Mouse (Mus musculus): ENCODE data around the gene Flvcr1. TPM values are rescaled to one million over a fixed set of nuclear protein-coding genes. Genes with fewer than 3 reads are reported as not detected.
"Not testable (repeated sequence)": the region's sequence is repeated elsewhere in the genome, so short reads cannot be mapped to it uniquely, and the experiment has no call there.

Flvcr1 gene
- polyA plus RNA-seq, 1 experiment from 2014 or later: 6.9 TPM

DNA sequence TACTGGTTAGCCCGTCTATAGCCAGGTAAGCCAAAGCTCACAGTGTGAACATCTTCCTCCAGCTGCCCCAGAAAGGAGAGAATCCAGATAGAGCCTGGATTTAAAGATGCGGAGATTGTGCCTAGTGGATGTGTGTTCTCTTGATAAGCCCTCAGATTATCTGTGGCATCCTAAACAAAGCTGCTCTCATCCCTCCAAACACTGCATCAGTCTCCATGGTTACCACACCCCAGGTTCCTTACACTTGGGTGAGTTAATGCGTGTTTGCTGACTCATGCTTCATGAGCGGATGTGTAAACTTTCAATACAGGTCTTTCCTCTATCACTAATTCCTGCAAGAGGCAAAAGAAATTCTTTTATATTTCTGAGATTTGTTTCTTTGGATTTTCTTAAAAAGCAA, 9.7 kb upstream of the Flvcr1 start:
- Histone ChIP-seq H3K4me1 (no peaks in the 10 kb centered on the region), H3K9me3 (no peaks in the 10 kb centered on the region), H3K27ac (replicated peaks) (no peak overlapping the region), H3K27me3 (no peaks in the 10 kb centered on the region), H3K36me3 (no peaks in the 10 kb centered on the region), H3K4me3 (no peak overlapping the region), H3K4me2 (replicated peaks) (no peak overlapping the region), H3K9ac (replicated peaks) (no peak overlapping the region)
- 23% methylated on average over 4 of the region's 4 CpGs for WGBS
- ATAC-seq (replicated peaks): no peak

DNA sequence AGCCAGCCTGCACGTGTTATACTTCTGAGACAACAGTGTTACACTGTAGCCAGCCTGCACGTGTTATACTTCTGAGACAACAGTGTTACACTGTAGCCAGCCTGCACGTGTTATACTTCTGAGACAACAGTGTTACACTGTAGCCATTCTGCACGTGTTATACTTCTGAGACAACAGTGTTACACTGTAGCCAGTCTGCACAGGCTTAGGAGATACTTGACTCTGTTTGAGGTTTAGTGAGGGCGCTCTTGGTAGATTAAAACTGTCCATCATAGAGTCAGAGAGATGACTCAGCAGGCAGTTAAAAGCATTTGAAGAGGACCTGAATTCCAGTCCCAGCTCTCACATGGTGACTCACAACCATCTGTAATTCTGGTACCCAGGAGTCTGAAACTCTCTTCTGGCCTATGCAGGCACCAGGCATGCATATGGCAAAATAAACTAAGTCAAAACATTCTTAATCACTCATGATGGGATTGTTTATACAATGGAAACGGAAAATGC, 5.0 kb upstream of the Flvcr1 start:
- not testable (repeated sequence) for H3K4me3 ChIP-seq; H3K27me3 ChIP-seq; ATAC-seq (replicated peaks); H3K9ac ChIP-seq (replicated peaks); H3K4me2 ChIP-seq (replicated peaks); H3K27ac ChIP-seq (replicated peaks); H3K9me3 ChIP-seq; H3K36me3 ChIP-seq; H3K4me1 ChIP-seq
- WGBS: 80% methylated on average over 6 of the region's 6 CpGs

DNA sequence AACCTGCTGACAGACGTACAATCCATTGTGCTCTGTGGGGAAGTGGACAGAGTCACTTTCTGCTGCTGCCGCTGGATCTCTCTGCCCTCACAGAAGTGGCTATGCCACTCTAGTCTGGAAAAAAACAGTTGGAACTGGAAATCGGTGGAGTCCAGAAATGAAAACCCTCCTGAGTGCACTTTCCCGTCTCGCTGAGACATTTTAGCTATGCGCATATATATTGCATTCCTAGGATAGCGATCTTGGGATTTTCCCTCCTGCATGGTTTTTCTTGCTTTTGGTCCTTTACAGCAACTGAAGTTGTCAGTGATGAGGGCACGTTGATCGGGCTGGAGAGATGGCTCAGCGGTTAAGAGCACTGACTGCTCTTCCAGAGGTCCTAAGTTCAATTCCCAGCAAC, 4.2 kb upstream of the Flvcr1 start:
- 62% methylated on average over 10 of the region's 10 CpGs for WGBS
- Histone ChIP-seq H3K9me3 (no peaks in the 10 kb centered on the region), H3K4me2 (replicated peaks) (no peak overlapping the region)

DNA sequence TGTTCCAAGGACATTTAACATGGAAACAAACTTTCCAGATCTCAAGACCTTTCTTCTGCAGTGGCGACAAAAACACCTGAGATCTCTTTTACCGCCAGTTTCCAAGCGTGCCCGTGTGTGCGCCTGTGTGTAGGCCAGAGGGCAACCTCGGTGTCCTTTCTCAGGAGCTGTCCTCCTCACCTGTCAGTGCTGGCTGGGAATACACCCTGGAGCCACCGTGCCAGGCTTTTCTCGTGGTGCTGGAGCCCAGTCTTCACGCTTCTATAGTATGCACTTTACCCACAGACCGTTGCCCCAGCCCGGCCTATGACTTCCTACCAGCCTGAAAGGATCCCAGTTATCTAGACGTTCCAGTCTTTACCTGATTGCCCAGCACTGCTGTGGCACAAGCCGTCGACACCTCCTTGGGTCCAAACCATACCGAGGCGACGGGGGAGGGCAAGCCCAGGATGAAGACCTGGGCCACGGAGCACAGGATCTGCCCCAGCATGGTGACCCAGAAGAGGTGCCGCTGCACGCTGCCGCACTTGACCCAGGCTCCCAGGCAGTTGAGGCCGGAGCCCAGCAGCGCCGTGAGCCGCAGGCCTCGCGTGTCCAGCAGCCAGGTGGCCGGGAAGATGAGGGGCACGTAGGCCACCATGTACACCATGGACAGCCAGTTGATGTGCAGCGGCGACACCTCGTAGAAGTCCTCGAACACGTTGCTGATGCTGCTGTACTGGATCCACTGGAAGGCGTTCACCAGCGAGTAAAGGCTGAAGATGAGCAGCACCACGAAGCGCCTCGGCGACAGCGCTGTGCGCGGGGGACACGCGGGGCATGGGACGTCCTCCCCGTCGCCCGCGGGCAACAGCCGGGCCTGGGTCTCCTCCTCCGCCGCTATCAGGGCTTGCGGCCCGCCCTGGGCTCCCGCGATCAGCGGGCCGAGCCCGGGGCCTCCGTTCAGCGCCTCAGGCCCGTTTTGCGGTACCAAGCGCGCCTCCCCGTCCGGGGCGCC, 644 bp downstream of the Flvcr1 start:
- Histone ChIP-seq H3K9me3 (no peaks in the 10 kb centered on the region), H3K9ac (replicated peaks) (peak overlapping the region; percentile 83), H3K4me2 (replicated peaks) (peak overlapping the region; percentile 97), H3K27me3 (no peaks in the 10 kb centered on the region), H3K27ac (replicated peaks) (peak overlapping the region; percentile 89), H3K4me1 (peaks cover 31% of the 10 kb centered on the region), H3K4me3 (peak overlapping the region; percentile 87), H3K36me3 (peaks cover 3% of the 10 kb centered on the region; the same call in 1 of the 2 replicates)
- ATAC-seq (replicated peaks): peak; percentile 63
- WGBS: 1% methylated on average over 69 of the region's 69 CpGs

More for the DNA sequence above, 4.2 kb upstream of the Flvcr1 start:
- Histone ChIP-seq H3K27ac (replicated peaks) (no peak overlapping the region), H3K27me3 (no peaks in the 10 kb centered on the region), H3K4me3 (no peak overlapping the region), H3K9ac (replicated peaks) (no peak overlapping the region), H3K4me1 (peaks cover 10% of the 10 kb centered on the region), H3K36me3 (no peaks in the 10 kb centered on the region)
- no peak for ATAC-seq (replicated peaks)

DNA sequence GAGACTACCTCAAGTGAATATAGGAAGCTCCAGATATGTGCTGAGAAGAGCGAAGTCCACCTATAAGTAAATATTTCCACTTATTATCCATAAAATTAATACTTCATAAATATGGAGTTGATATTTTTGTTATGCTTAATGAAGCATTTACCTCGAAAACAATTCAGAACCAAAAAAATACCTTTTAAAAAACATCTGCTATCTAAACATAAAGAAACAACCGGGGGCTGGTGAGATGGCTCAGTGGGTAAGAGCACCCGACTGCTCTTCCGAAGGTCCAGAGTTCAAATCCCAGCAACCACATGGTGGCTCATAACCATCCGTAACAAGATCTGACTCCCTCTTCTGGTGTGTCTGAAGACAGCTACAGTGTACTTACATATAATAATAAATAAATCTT, 2.2 kb downstream of the Flvcr1 start:
- not testable (repeated sequence) for H3K9ac ChIP-seq (replicated peaks); ATAC-seq (replicated peaks); H3K9me3 ChIP-seq; H3K27ac ChIP-seq (replicated peaks); H3K36me3 ChIP-seq; H3K4me2 ChIP-seq (replicated peaks); H3K4me3 ChIP-seq; H3K27me3 ChIP-seq
- 90% methylated on average over 6 of the region's 6 CpGs for WGBS
- peaks cover 31% of the 10 kb centered on the region for H3K4me1 ChIP-seq

DNA sequence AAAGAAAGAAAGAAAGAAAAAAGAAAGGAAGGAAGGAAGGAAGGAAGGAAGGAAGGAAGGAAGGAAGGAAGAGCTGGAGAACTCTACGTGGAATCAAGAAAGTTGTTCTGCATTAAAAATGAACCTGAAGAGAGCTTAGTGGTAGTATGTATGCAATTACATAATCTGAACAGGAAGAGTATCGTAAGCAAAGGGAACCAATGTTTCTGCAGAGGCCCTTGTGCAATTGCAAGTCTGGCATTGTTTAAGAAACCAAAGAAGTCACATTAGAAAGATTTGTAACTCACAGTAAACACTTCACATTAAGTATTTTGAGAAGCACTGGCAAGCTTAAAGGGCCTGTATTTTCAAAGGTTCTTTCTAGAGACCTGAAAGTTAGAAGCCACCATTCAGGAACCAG, 2.8 kb downstream of the Flvcr1 start:
- no peaks in the 10 kb centered on the region for H3K9me3 ChIP-seq
- WGBS: 91% methylated on average over 2 of the region's 2 CpGs
- no peak for ATAC-seq (replicated peaks)

DNA sequence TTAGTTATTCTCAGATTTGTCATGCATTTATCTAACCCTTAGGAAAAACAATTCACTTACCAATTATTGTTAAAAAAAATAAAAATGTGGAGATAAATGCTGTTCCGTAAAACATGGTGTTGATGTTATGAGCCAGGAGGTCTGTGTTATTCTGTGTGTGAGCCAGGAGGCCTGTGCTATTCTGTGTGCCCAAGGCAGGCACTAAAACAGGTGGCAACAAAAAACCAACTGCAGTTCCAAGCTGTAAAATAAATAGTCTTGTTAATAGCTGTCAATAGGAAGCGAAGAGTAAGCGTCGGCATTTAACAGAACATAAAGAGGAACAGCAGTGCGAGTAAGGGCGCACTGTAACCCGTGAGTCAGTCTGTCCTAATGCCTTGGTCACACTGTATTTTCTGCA, 4.9 kb downstream of the Flvcr1 start:
- 70% methylated on average over 7 of the region's 7 CpGs for WGBS
- H3K9me3 ChIP-seq: no peaks in the 10 kb centered on the region
- no peak overlapping the region for H3K4me3 ChIP-seq
- H3K36me3 ChIP-seq: peaks cover 5% of the 10 kb centered on the region
- no peak overlapping the region for H3K4me2 ChIP-seq (replicated peaks)
- 0 out of 2 replicates have a peak overlapping the region, but pooled peaks have one; percentile 35 for H3K27ac ChIP-seq (replicated peaks)
- H3K4me1 ChIP-seq: peaks cover 24% of the 10 kb centered on the region
- no peak overlapping the region for H3K9ac ChIP-seq (replicated peaks)
- ATAC-seq (replicated peaks): no peak
- H3K27me3 ChIP-seq: no peaks in the 10 kb centered on the region

More for the DNA sequence above, 2.8 kb downstream of the Flvcr1 start:
- H3K27me3 ChIP-seq: no peaks in the 10 kb centered on the region
- peaks cover 31% of the 10 kb centered on the region for H3K4me1 ChIP-seq
- no peak overlapping the region for H3K4me2 ChIP-seq (replicated peaks)
- no peak overlapping the region for H3K9ac ChIP-seq (replicated peaks)
- no peak overlapping the region for H3K27ac ChIP-seq (replicated peaks)
- peaks cover 3% of the 10 kb centered on the region; the same call in 1 of the 2 replicates for H3K36me3 ChIP-seq
- H3K4me3 ChIP-seq: no peak overlapping the region

DNA sequence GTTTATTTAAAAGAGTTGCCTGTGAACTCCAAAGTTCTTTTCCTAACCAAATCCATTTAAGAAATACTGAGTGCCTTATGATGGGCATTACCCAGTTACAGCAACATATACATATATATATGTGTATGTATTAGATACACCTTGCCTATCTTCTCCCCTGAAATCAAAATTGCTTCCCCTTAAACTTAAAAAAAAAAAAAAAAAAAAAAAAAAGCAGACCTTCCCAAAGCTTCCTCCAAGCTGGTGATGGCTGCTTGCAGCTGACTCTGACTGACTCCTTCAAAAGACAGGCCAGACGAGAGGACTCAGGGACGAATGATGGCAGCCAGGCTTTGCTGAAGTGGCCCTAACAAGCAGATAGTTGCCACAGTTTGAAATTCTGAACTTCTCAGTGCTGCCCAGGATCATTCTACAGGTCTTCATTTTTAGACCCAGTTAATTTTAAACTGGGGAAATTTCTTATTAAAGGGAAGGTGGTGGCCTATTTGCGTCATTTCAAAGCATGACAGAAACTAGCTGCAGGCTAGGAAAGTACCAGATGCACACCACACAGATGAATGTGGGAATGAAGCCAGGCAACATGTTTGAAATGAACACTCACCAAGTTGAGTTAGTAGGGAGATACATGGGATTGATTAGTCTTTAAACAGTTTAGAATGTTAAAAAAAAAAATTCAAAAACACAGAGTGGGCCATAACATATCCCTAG, 5.6 kb downstream of the Flvcr1 start:
- no peak overlapping the region for H3K9ac ChIP-seq (replicated peaks)
- WGBS: 75% methylated on average over 3 of the region's 3 CpGs
- peaks cover 23% of the 10 kb centered on the region for H3K4me1 ChIP-seq
- H3K27ac ChIP-seq (replicated peaks): 0 out of 2 replicates have a peak overlapping the region, but pooled peaks have one; percentile 35
- no peaks in the 10 kb centered on the region for H3K9me3 ChIP-seq
- no peak overlapping the region for H3K4me3 ChIP-seq
- peaks cover 5% of the 10 kb centered on the region for H3K36me3 ChIP-seq
- ATAC-seq (replicated peaks): no peak
- no peaks in the 10 kb centered on the region for H3K27me3 ChIP-seq
- H3K4me2 ChIP-seq (replicated peaks): no peak overlapping the region

DNA sequence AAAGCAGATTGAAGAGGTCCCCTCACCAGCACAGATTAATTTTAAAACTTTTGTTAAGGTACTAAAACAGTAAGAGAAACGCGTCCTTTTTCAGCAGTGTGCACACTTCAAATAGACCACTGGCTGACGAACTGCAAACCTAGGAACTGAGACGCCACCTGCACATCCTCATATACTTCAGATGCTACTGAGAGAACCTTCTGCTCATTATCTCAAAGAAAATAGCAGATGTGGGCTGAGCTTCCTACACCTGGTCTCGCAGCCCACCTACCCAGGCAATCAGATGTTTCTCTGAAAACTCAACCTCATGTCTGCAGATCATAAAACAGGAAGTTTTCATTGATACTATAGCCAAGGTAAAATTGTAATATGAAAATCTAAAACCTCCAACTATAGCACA, 6.2 kb downstream of the Flvcr1 start:
- H3K36me3 ChIP-seq: peaks cover 8% of the 10 kb centered on the region
- ATAC-seq (replicated peaks): no peak
- no peak overlapping the region for H3K27ac ChIP-seq (replicated peaks)
- H3K4me3 ChIP-seq: no peak overlapping the region
- WGBS: 89% methylated on average over 5 of the region's 5 CpGs
- H3K4me1 ChIP-seq: peaks cover 17% of the 10 kb centered on the region
- H3K27me3 ChIP-seq: no peaks in the 10 kb centered on the region
- H3K9ac ChIP-seq (replicated peaks): no peak overlapping the region
- H3K4me2 ChIP-seq (replicated peaks): no peak overlapping the region
- H3K9me3 ChIP-seq: no peaks in the 10 kb centered on the region

DNA sequence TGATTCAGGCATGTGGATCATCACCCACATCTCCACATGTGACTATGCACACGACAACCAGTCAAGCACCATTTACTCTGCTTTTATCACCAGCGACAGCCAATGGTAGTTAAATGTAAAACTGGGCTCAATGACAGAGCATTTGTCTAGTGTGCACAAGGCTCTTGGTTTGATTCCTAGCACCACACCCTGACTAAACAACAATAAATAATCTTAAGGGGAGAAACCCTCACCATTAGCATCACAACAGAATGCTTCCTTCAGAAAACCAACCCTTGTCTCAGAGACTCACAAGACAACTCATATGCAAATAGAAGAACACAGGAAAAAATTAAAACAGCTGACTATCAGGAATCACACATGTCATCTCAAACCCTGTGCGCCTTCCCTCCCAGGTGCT, 11.7 kb downstream of the Flvcr1 start:
- ATAC-seq (replicated peaks): no peak
- no peaks in the 10 kb centered on the region for H3K4me1 ChIP-seq
- 97% methylated on average over 3 of the region's 3 CpGs for WGBS
- no peaks in the 10 kb centered on the region for H3K27me3 ChIP-seq
- H3K4me2 ChIP-seq (replicated peaks): no peak overlapping the region
- no peak overlapping the region for H3K27ac ChIP-seq (replicated peaks)
- no peaks in the 10 kb centered on the region for H3K9me3 ChIP-seq
- peaks cover 42% of the 10 kb centered on the region for H3K36me3 ChIP-seq
- no peak overlapping the region for H3K4me3 ChIP-seq
- no peak overlapping the region for H3K9ac ChIP-seq (replicated peaks)

DNA sequence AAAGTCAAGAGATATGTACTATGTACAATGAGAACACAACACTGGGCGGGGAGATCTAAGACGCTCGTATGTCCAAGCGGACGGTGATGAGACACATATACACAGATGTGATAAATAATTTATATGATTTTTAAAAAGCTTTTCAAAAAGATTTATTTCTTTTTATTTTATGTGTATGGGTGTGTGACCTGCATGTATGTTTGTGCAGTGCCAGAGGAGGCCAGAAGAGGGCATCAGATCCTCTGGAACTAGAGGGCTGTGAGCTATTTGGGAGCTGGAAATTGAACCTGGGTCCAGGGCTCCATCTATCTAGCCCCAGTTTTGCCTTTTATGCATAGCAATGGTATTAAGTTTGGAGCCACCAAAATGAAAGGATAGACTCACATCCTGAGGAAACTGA, 17.3 kb downstream of the Flvcr1 start:
- H3K27me3 ChIP-seq: no peaks in the 10 kb centered on the region
- 98% methylated on average over 5 of the region's 5 CpGs for WGBS
- H3K4me2 ChIP-seq (replicated peaks): no peak overlapping the region
- no peak overlapping the region for H3K27ac ChIP-seq (replicated peaks)
- ATAC-seq (replicated peaks): no peak
- peaks cover 57% of the 10 kb centered on the region for H3K36me3 ChIP-seq
- H3K9ac ChIP-seq (replicated peaks): no peak overlapping the region
- H3K4me1 ChIP-seq: no peaks in the 10 kb centered on the region
- H3K4me3 ChIP-seq: no peak overlapping the region
- H3K9me3 ChIP-seq: no peaks in the 10 kb centered on the region

DNA sequence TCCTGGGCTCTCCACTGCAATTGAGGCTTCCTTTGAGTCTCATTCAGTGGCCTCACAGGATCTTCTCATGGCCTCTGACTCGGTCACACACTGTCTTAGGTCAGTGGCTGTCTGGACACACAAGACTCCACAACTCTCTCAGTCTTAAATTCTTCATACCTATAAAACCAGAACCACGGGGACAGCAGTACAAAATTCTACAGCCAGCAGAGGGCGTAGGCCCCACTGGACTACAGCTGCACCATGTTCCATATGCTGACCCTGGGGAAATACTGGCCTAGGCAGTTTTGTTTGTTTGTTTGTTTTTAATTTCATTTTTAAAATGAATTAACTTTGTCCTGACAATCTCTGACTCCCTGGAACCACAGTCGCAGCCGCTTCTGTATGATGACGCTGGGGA, 23.8 kb downstream of the Flvcr1 start:
- no peaks in the 10 kb centered on the region for H3K4me1 ChIP-seq
- H3K9ac ChIP-seq (replicated peaks): no peak overlapping the region
- WGBS: 66% methylated on average over 6 of the region's 6 CpGs
- no peak for ATAC-seq (replicated peaks)
- no peak overlapping the region for H3K4me3 ChIP-seq
- H3K27ac ChIP-seq (replicated peaks): no peak overlapping the region
- H3K9me3 ChIP-seq: peaks cover 4% of the 10 kb centered on the region; the same call in 1 of the 2 replicates
- peaks cover 7% of the 10 kb centered on the region for H3K36me3 ChIP-seq
- no peak overlapping the region for H3K4me2 ChIP-seq (replicated peaks)
- no peaks in the 10 kb centered on the region for H3K27me3 ChIP-seq

All from forebrain, embryonic 15.5 days (tissue).